ENCODE assay signal across 21 mouse cellular contexts in the genomic region with DNA sequence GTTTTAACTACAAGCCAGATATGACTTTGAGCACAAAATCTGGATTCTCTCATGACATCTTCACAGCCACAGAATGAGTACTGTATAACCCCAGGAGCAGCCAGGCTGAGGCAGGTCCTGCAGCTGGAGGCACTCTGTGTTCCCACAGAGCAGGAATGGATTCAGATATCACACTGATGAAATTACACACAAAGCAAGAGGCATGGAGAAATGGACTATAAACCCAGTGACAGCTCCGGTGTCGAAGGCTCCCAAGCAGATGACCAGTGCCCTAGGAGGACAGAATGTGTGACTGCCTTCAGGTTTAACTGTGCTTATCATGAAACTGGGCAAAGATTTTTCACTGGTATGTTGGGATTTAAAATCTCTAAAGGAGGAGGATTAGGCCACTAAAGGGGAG. TPM values are rescaled to one million over a fixed set of nuclear protein-coding genes. Genes with fewer than 3 reads are reported as not detected.
A peak's percentile ranks its signal among the peaks of the same experiment; 100 is the strongest.
DNase-seq lines count a peak whose midpoint lies in the region; TF ChIP-seq lines count a peak whose summit lies in the region.
"Had no signal": no experiment of that assay in that cellular context is flagged by ENCODE, and none has a peak within 500 bp of the region (broad histone marks: within the 10 kb centered on the region; RNA-seq: fewer than 3 reads in every experiment).

No protein-coding gene starts in this region.

- peak overlapping the region; percentile 85 for H3K27ac ChIP-seq in gastrocnemius, adult 2 months
- H3K27ac ChIP-seq: embryonic facial prominence, embryonic 13.5 days; embryonic facial prominence, embryonic 15.5 days; forebrain, embryonic 10.5 days; forebrain, embryonic 12.5 days had no signal

- intact Hi-C loops in gastrocnemius, adult 2 months (cut with DNase I) = loop anchor here (2.0 kb wide), 1 partner anchor 21 kb away; the partner anchor contains the start of gene Zfp638
- intact Hi-C loops in gastrocnemius, postnatal 36 days (cut with DNase I) = no loop called here

- H3K4me3 ChIP-seq in gastrocnemius, adult 2 months = no peak overlapping the region
- H3K4me3 ChIP-seq: embryonic facial prominence, embryonic 13.5 days; embryonic facial prominence, embryonic 15.5 days; erythroblast, embryonic 14.5 days; forebrain, embryonic 10.5 days; forebrain, embryonic 12.5 days had no signal

- peak; percentile 57 for DNase-seq in gastrocnemius, adult 2 months
- no peak for DNase-seq in gastrocnemius, postnatal 4 days (ENCODE audit: low spot score in 2 of 2)
- DNase-seq in gastrocnemius, postnatal 25 days = peak; percentile 46
- no peak for DNase-seq in gastrocnemius, postnatal 36 days
- peak; percentile 72 for DNase-seq in skeletal muscle tissue, adult 2 months (ENCODE audit: low read depth, low spot score)
- DNase-seq in right cerebral cortex, postnatal 25 days = no peak
- DNase-seq: adrenal gland, adult 2 months; adrenal gland, postnatal 10 days; adrenal gland, postnatal 25 days; cerebellum, adult 11 months; cerebellum, adult 18-20 months; cerebellum, adult 8-10 months; cerebellum, adult 9-11 months; cerebellum, postnatal 14 days; cerebellum, postnatal 36 days; embryo, embryonic 11 days had no signal

- no peak for TF ChIP-seq CTCF in gastrocnemius, adult 2 months (IDR thresholded peaks at IDR 0.05)

RNA-seq across cellular contexts. Expression of gene Paip2b, which starts 14.6 kb away (rescaled TPM):
- 100 to 1,000 TPM in 1 of 2 experiments, 10 to 100 TPM in 1; 89.1 to 102 TPM for total RNA-seq in gastrocnemius, adult 2 months (2021)
- 10 to 100 TPM; 32.6 to 32.7 TPM for total RNA-seq in gastrocnemius, postnatal 4 days (2021)
- total RNA-seq in gastrocnemius, postnatal 25 days (2021) = 10 to 100 TPM; 62.8 to 68.1 TPM
- total RNA-seq in gastrocnemius, postnatal 36 days (2021) = 10 to 100 TPM; 66.9 to 79.0 TPM

RNA-seq across cellular contexts. Expression of gene Zfp638, which starts 20.8 kb away (rescaled TPM):
- total RNA-seq in gastrocnemius, adult 2 months (2021) = 10 to 100 TPM; 50.4 to 52.1 TPM
- total RNA-seq in gastrocnemius, postnatal 4 days (2021) = 10 to 100 TPM; 61.7 to 82.4 TPM
- total RNA-seq in gastrocnemius, postnatal 25 days (2021) = 10 to 100 TPM; 36.3 to 39.0 TPM
- 10 to 100 TPM; 35.9 to 36.9 TPM for total RNA-seq in gastrocnemius, postnatal 36 days (2021)

RNA-seq across cellular contexts. Expression of gene Nagk, which starts 51.4 kb away (rescaled TPM):
- total RNA-seq in gastrocnemius, adult 2 months (2021) = 1 to 10 TPM; 5.3 to 5.5 TPM
- 10 to 100 TPM; 23.5 to 28.6 TPM for total RNA-seq in gastrocnemius, postnatal 4 days (2021)
- total RNA-seq in gastrocnemius, postnatal 25 days (2021) = 1 to 10 TPM; 3.8 to 6.6 TPM
- 1 to 10 TPM; 4.4 to 4.6 TPM for total RNA-seq in gastrocnemius, postnatal 36 days (2021)

Comparison
In these comparisons a context has a peak if more than half of its experiments do, and no peak if none do; other contexts are left out.
1. DNase-seq: peak in gastrocnemius, adult 2 months (single experiment), gastrocnemius, postnatal 25 days (single experiment) and skeletal muscle tissue, adult 2 months (single experiment); none in gastrocnemius, postnatal 4 days (0 of 2), gastrocnemius, postnatal 36 days (0 of 2) and right cerebral cortex, postnatal 25 days (single experiment).